Comparison of ENCODE assay signal across 11 mouse cellular contexts in the genomic region with DNA sequence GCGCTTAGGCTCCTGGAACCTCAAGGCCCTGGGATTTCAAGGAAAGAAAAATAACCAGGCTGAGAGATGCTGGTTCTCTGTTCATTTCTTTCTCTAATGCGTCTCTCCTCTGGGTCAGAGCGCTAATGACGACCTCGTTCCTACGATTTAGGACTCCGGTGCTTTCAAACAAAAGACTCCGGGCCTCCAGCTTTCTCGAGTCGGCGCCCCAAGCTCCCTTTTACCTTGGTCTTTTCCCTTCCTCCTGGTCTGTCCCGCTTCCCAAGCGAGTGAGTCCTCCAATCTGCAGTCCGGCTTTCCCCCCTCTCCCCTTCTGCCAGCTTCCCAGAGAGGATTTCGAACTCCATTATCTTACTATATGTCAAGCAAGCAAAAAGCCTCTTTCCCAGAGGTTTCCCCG.
A peak's percentile ranks its signal among the peaks of the same experiment; 100 is the strongest.
DNase-seq lines count a peak whose midpoint lies in the region; ATAC-seq and TF ChIP-seq lines count a peak whose summit lies in the region.
"Had no signal": no experiment of that assay in that cellular context is flagged by ENCODE, and none has a peak within 500 bp of the region (broad histone marks: within the 10 kb centered on the region; RNA-seq: fewer than 3 reads in every experiment).

No protein-coding gene starts in this region.

- 0 out of 2 replicates have a peak overlapping the region, but pooled peaks have one; percentile 4 for H3K4me3 ChIP-seq in kidney, postnatal 0 days (replicated peaks; ENCODE audit: low read depth, low read length)
- H3K4me3 ChIP-seq in embryonic facial prominence, embryonic 10.5 days: peak overlapping the region; percentile 43
- H3K4me3 ChIP-seq in forebrain, embryonic 13.5 days: peak overlapping the region; percentile 43
- H3K4me3 ChIP-seq in neural tube, embryonic 13.5 days: peak overlapping the region; percentile 6; the same call in 1 of the 2 replicates
- H3K4me3 ChIP-seq: megakaryocyte, embryonic 14.5 days had no signal

- H3K9ac ChIP-seq in kidney, postnatal 0 days (ENCODE audit: low read depth, low read length): no peak overlapping the region
- H3K9ac ChIP-seq in forebrain, embryonic 13.5 days: peak overlapping the region; percentile 41; the same call in 1 of the 2 replicates
- H3K9ac ChIP-seq in neural tube, embryonic 13.5 days: peak overlapping the region; percentile 47

- H3K4me1 ChIP-seq in kidney, postnatal 0 days (replicated peaks; ENCODE audit: insufficient read depth, low read length): 0 out of 2 replicates have a peak, but pooled peaks cover 3% of the 10 kb centered on the region
- peaks cover 49% of the 10 kb centered on the region for H3K4me1 ChIP-seq in embryonic facial prominence, embryonic 10.5 days
- H3K4me1 ChIP-seq in forebrain, embryonic 13.5 days: peaks cover 48% of the 10 kb centered on the region
- peaks cover 39% of the 10 kb centered on the region for H3K4me1 ChIP-seq in neural tube, embryonic 13.5 days (replicated peaks)

- no peak for TF ChIP-seq CTCF in kidney, postnatal 0 days (IDR thresholded peaks at IDR 0.05; ENCODE audit: low read depth)

- DNase-seq in kidney, postnatal 0 days (ENCODE audit: low spot score): no peak
- DNase-seq in kidney, adult 9 months: no peak
- DNase-seq in embryonic facial prominence, embryonic 10.5 days (ENCODE audit: low spot score): peak; percentile 59
- DNase-seq in urinary bladder, postnatal 4 days (ENCODE audit: low spot score in 2 of 2): no peak
- DNase-seq in cerebellum, adult 11 months: no peak
- DNase-seq: right cerebral cortex, postnatal 14 days; thymus, postnatal 4 days had no signal

- H3K27ac ChIP-seq in kidney, postnatal 0 days: no peak overlapping the region
- H3K27ac ChIP-seq in embryonic facial prominence, embryonic 10.5 days (replicated peaks): peak overlapping the region; percentile 65
- H3K27ac ChIP-seq in forebrain, embryonic 13.5 days: peak overlapping the region; percentile 66
- H3K27ac ChIP-seq in neural tube, embryonic 13.5 days (replicated peaks): peak overlapping the region; percentile 75

- no peaks in the 10 kb centered on the region for H3K36me3 ChIP-seq in kidney, postnatal 0 days (ENCODE audit: insufficient read depth, low read length)
- no peaks in the 10 kb centered on the region for H3K36me3 ChIP-seq in embryonic facial prominence, embryonic 10.5 days (replicated peaks)
- no peaks in the 10 kb centered on the region for H3K36me3 ChIP-seq in forebrain, embryonic 13.5 days (ENCODE audit: poor library complexity, severe bottlenecking)
- H3K36me3 ChIP-seq in neural tube, embryonic 13.5 days: no peaks in the 10 kb centered on the region
- H3K36me3 ChIP-seq: G1E had no signal

- no peak for ATAC-seq in kidney, postnatal 0 days (replicated peaks; ENCODE audit: low FRiP score, low read depth)
- ATAC-seq in forebrain, embryonic 13.5 days: no peak
- ATAC-seq in neural tube, embryonic 13.5 days (ENCODE audit: low read depth): no peak

- H3K27me3 ChIP-seq in kidney, postnatal 0 days (ENCODE audit: insufficient read depth, low read length): peaks cover 69% of the 10 kb centered on the region
- H3K27me3 ChIP-seq in embryonic facial prominence, embryonic 10.5 days (replicated peaks; ENCODE audit: low read depth, poor library complexity, severe bottlenecking): peaks cover 98% of the 10 kb centered on the region
- H3K27me3 ChIP-seq in forebrain, embryonic 13.5 days: peaks cover 74% of the 10 kb centered on the region
- H3K27me3 ChIP-seq in neural tube, embryonic 13.5 days: peaks cover 93% of the 10 kb centered on the region

- 3% methylated on average over 16 of the region's 16 CpGs for WGBS in kidney, postnatal 0 days
- WGBS in embryonic facial prominence, embryonic 10.5 days: under 1% methylated on average over 16 of the region's 16 CpGs
- 2% methylated on average over 16 of the region's 16 CpGs for WGBS in forebrain, embryonic 13.5 days
- WGBS in neural tube, embryonic 13.5 days: 2% methylated on average over 16 of the region's 16 CpGs

- peak overlapping the region; percentile 22; the same call in 1 of the 2 replicates for H3K4me2 ChIP-seq in kidney, postnatal 0 days (ENCODE audit: low read length)
- H3K4me2 ChIP-seq in forebrain, embryonic 13.5 days: peak overlapping the region; percentile 67
- peak overlapping the region; percentile 40 for H3K4me2 ChIP-seq in neural tube, embryonic 13.5 days

- H3K9me3 ChIP-seq in kidney, postnatal 0 days (replicated peaks; ENCODE audit: low read length): no peaks in the 10 kb centered on the region
- H3K9me3 ChIP-seq in embryonic facial prominence, embryonic 10.5 days: no peaks in the 10 kb centered on the region
- H3K9me3 ChIP-seq in forebrain, embryonic 13.5 days (replicated peaks): no peaks in the 10 kb centered on the region
- H3K9me3 ChIP-seq in neural tube, embryonic 13.5 days: no peaks in the 10 kb centered on the region
- H3K9me3 ChIP-seq: megakaryocyte, embryonic 14.5 days had no signal
